Mouse (Mus musculus): ENCODE measurements at regions not wholly inside any gene's neighbourhood (a gene's known extent, or its start where the extent isn't known, plus 50 kb on each side); places are given as distances from the start of the nearest gene placed in this dataset.

DNA sequence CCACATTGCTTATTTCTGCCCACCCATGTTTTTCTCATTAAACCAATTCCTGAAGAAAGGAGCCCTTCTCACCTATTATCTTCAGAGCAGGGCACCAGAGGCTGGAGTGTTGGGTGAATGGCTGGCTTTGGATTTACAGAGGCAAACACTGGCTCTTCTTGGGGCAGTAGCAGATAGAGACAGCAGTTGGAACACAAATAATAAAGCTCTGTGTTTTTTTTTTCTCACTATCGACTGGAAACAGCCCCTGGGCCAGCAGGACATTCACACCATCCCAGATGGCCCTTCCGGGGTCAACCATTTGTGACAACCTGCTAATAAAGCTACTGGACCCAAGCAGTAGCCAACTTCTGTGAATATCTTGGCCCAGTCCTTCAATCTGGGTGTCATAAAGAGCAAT lies 85.7 kb upstream of the Foxc1 start:
- no peak overlapping the region for H3K4me3 ChIP-seq (ENCODE audit: low read depth, low read length)
- DNase-seq (ENCODE audit: low spot score, missing footprints), result peak; percentile 70
- 82% methylated on average over 2 of the region's 2 CpGs for WGBS
- no peaks in the 10 kb centered on the region for H3K9me3 ChIP-seq (ENCODE audit: control insufficient read depth, low read length)
- H3K27me3 ChIP-seq (ENCODE audit: control insufficient read depth, insufficient read depth, low read length), result no peaks in the 10 kb centered on the region
- no peak overlapping the region for H3K9ac ChIP-seq (ENCODE audit: low read length)
- no peak overlapping the region for H3K27ac ChIP-seq (ENCODE audit: low read depth, low read length)
- no peak overlapping the region for H3K4me2 ChIP-seq
- no peaks in the 10 kb centered on the region for H3K4me1 ChIP-seq (ENCODE audit: control insufficient read depth, insufficient read depth, low read length)
- ATAC-seq (ENCODE audit: low FRiP score), result no peak
- no peaks in the 10 kb centered on the region for H3K36me3 ChIP-seq (ENCODE audit: control insufficient read depth, insufficient read depth, low read length)

DNA sequence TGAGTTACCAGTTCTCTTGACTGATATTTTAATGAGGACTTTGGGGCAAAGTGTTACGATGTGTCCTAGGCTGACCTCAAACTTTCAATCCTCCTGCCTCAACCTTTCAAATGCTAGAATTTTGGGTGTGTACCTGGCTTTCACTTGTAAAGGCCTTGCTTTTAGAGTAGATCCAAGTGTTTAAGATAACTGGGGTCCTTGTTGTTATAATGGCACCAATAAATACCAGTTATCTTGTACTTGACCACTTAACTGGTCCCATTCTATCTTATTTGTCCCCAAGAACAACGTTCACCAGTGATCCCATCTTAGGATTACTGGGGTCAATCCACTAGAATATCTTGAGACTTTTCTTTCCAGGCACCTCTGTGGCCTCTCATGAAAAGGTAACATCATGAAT lies 77.6 kb upstream of the Foxc1 start:
- ATAC-seq (ENCODE audit: low FRiP score) (no peak), DNase-seq (ENCODE audit: low spot score, missing footprints) (no peak)
- Histone ChIP-seq H3K4me1 (ENCODE audit: control insufficient read depth, insufficient read depth, low read length) (no peaks in the 10 kb centered on the region), H3K27me3 (ENCODE audit: control insufficient read depth, insufficient read depth, low read length) (no peaks in the 10 kb centered on the region), H3K4me2 (no peak overlapping the region), H3K9ac (ENCODE audit: low read length) (no peak overlapping the region), H3K27ac (ENCODE audit: low read depth, low read length) (no peak overlapping the region), H3K9me3 (ENCODE audit: control insufficient read depth, low read length) (no peaks in the 10 kb centered on the region), H3K4me3 (ENCODE audit: low read depth, low read length) (no peak overlapping the region), H3K36me3 (ENCODE audit: control insufficient read depth, insufficient read depth, low read length) (no peaks in the 10 kb centered on the region)
- WGBS, result 87% methylated on average over 2 of the region's 2 CpGs

DNA sequence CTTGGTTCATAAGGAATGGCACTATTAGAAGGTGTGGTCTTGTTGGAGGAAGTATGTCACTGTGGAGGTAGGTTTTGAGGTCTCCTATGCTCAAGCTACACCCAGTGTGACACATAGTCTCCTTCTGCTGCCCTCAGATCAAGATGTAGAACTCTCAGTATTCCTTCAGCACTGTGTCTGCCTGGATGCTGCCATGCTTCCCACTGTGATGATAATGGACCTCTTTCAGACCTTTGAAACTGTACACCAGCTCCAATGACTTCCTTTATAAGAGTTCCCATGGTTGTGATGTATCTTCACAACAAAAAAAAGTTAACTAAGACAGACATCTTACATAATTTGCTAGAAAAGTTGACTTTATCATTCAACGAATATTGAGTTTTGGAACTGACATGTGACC lies 60.2 kb upstream of the Foxc1 start:
- no peak overlapping the region for H3K4me3 ChIP-seq (ENCODE audit: low read depth, low read length)
- no peaks in the 10 kb centered on the region for H3K36me3 ChIP-seq (ENCODE audit: control insufficient read depth, insufficient read depth, low read length)
- H3K9me3 ChIP-seq (ENCODE audit: control insufficient read depth, low read length), result no peaks in the 10 kb centered on the region
- ATAC-seq (ENCODE audit: low FRiP score), result no peak
- DNase-seq (ENCODE audit: low spot score, missing footprints), result no peak
- no peaks in the 10 kb centered on the region for H3K27me3 ChIP-seq (ENCODE audit: control insufficient read depth, insufficient read depth, low read length)
- H3K27ac ChIP-seq (ENCODE audit: low read depth, low read length), result no peak overlapping the region
- no peak overlapping the region for H3K9ac ChIP-seq (ENCODE audit: low read length)
- no peak overlapping the region for H3K4me2 ChIP-seq
- no peaks in the 10 kb centered on the region for H3K4me1 ChIP-seq (ENCODE audit: control insufficient read depth, insufficient read depth, low read length)
- WGBS, result 93% methylated on average over 1 of the region's 1 CpGs

Measured in midbrain, embryonic 11.5 days (tissue).